Mouse (Mus musculus) forebrain, postnatal 0 days (tissue): ENCODE data around the gene Acly. TPM values are rescaled to one million over a fixed set of nuclear protein-coding genes. Genes with fewer than 3 reads are reported as not detected.

Experiments used
- ATAC-seq: fragments of 200-750 bp; cut with Nextera tagmentation; 2 replicates; pipeline ENCODE4 v1.8.0; 2017; ENCODE audit warnings: mild to moderate bottlenecking, moderate library complexity
- DNase-seq: peaks from one replicate; pipeline ENCODE4 v3.0.0-alpha.2; 2015
- H3K27ac ChIP-seq: fragments of 300-500 bp; sonication (generic); 2 replicates; pipeline ENCODE4 v1.5.1; 2014; ENCODE audit warnings: low read depth, mild to moderate bottlenecking, antibody characterized with exemption, low read length, moderate library complexity, mixed read lengths
- H3K27me3 ChIP-seq: fragments of 300-500 bp; sonication (generic); 2 replicates; pipeline ENCODE4 v1.6.1; 2014; ENCODE audit warnings: mild to moderate bottlenecking, low read length, mixed read lengths; ENCODE audit not compliant: insufficient read depth
- H3K36me3 ChIP-seq: fragments of 300-500 bp; sonication (generic); 2 replicates; pipeline ENCODE4 v1.6.1; 2014; ENCODE audit warnings: mild to moderate bottlenecking, moderate library complexity; ENCODE audit not compliant: insufficient read depth
- H3K4me1 ChIP-seq: fragments of 300-500 bp; sonication (generic); 2 replicates; pipeline ENCODE4 v1.6.1; 2014; ENCODE audit warnings: antibody characterized with exemption; ENCODE audit not compliant: insufficient read depth
- H3K4me2 ChIP-seq: fragments of 300-500 bp; sonication (generic); 2 replicates; pipeline ENCODE4 v1.6.1; 2014; ENCODE audit warnings: low read depth, mild to moderate bottlenecking, moderate library complexity
- H3K4me3 ChIP-seq: fragments of 300-500 bp; sonication (generic); 2 replicates; pipeline ENCODE4 v1.5.1; 2014; ENCODE audit warnings: low read depth, low read length, mixed read lengths
- H3K9ac ChIP-seq: fragments of 300-500 bp; sonication (generic); 2 replicates; pipeline ENCODE4 v1.6.1; 2014; ENCODE audit warnings: mild to moderate bottlenecking
- H3K9me3 ChIP-seq: fragments of 300-500 bp; sonication (generic); 2 replicates; pipeline ENCODE4 v1.6.1; 2016; ENCODE audit warnings: low read length
- CTCF ChIP-seq: sonication (generic); IDR thresholded peaks from 2 replicates; pipeline ENCODE4 v1.5.1; 2016; ENCODE audit warnings: antibody characterized with exemption, control low read depth, low read depth
- WGBS: fragments of 180-500 bp; shearing (Covaris S2); extraction: QIAGEN DNeasy Blood & Tissue Kit; methylation state at CpG from one replicate; pipeline ENCODE4 v1.1.7; 2014; 5-methylcytosine and 5-hydroxymethylcytosine counted together
- polyA plus RNA-seq: library from polyadenylated mRNA; unstranded; fragments of >200 nt; fragmentation: Nextera tagmentation; extraction: Ambion mirVana; gene quantifications from 2 replicates; pipeline ENCODE4 v1.2.1, GENCODE M21; 2015
- total RNA-seq: library from RNA; depleted of rRNA; stranded (reverse); fragments of >200 nt; gene quantifications from 2 replicates; pipeline ENCODE4 v1.2.3, GENCODE M21; 2014

The Acly gene
- total and polyA plus RNA-seq, 2 experiments from 2014 or later: 109 to 203 TPM

DNA sequence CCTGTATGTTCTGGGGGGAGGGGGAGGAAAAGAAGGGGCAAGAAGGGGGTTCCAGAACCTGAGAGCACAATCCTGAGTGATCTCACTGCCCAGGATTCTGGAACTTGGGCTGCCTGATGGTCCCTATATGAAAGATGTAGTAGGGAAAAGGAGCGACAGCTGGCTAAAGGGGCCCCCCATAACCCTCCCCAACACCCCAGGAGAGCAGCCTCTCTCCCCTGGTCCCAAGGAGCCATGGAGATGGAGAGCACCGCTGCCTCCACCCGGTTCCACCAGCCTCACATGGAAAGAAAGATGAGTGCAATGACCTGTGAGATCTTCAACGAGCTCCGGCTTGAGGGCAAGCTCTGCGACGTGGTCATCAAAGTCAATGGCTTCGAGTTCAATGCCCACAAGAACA lies 86.0 kb downstream of the Acly start, which contains the start of the genes Nt5c3b and Klhl10:
TSS of gene Nt5c3b (minus strand) at position 12 of the 400 bp plus-strand sequence.
TSS of gene Klhl10 (plus strand) at position 121 of the 400 bp plus-strand sequence.
- 89% methylated on average over 8 of the region's 8 CpGs for WGBS
- ATAC-seq: no peak
- TF ChIP-seq CTCF: no peak

DNA sequence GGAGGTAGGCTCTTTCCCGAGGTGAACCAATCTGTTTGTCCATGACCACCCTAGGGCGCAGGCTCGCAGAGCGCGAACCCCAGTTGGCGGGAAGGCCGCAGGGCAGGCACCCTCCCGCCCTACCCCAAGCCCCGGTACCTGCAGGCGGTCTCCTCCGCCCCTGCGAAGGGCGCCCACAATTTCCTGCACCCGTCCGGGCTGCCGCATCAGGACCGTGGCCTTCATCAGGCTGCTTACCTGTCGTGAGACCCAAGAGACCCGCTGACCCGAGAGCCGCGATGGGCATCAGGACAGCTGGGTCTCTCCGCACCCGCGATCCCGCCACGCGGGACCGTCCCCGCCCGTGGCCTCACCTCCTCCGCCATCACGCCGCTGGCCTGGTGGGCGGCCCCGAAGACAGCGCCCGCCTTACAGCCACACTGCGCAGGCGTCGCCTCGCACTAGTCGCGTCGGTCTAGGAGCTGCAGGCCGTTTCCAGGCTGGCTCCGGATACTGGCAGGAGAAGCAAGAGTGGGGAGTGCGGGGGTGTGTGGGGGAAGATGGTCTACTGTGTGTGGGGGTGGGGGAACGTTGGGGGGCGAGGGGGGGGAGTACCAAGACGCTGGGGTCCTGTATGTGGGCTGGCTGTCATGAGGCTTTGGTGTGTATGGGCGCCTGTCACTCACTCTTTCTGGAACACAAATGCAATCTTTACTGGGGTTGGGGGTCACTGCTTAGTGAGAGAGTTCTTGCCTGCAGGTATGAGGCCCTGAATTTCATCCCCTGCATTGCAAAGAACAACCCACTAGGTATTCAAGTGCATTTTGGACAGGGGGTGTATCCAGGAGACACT lies 86.9 kb downstream of the Acly start:
- peak overlapping the region; percentile 85 for H3K4me3 ChIP-seq
- peak overlapping the region; percentile 83 for H3K4me2 ChIP-seq
- no peaks in the 10 kb centered on the region for H3K9me3 ChIP-seq
- peak overlapping the region; percentile 95 for H3K9ac ChIP-seq
- peaks cover 15% of the 10 kb centered on the region for H3K36me3 ChIP-seq
- 0 out of 2 replicates have a peak, but pooled peaks have one; percentile 8 for TF ChIP-seq CTCF
- ATAC-seq: peak; percentile 100
- H3K4me1 ChIP-seq: peaks cover 7% of the 10 kb centered on the region
- peak; percentile 90 for DNase-seq
- H3K27me3 ChIP-seq: no peaks in the 10 kb centered on the region
- 3% methylated on average over 48 of the region's 52 CpGs for WGBS
- peak overlapping the region; percentile 77 for H3K27ac ChIP-seq

More for the DNA sequence above, 86.0 kb downstream of the Acly start, which contains the start of the genes Nt5c3b and Klhl10:
- no peak for DNase-seq
- Histone ChIP-seq H3K36me3 (peaks cover 7% of the 10 kb centered on the region; the same call in 1 of the 2 replicates), H3K9ac (peak within 1 kb of the TSS; percentile 95), H3K4me1 (peaks cover 7% of the 10 kb centered on the region), H3K4me3 (peak within 1 kb of the TSS; percentile 85), H3K9me3 (no peaks in the 10 kb centered on the region), H3K4me2 (peak within 1 kb of the TSS; percentile 83), H3K27me3 (no peaks in the 10 kb centered on the region), H3K27ac (peak within 1 kb of the TSS; percentile 77)

- Histone ChIP-seq H3K4me3 (no peak overlapping the region), H3K36me3 (peaks cover 26% of the 10 kb centered on the region), H3K4me2 (no peak overlapping the region), H3K9ac (no peak overlapping the region), H3K27me3 (no peaks in the 10 kb centered on the region), H3K4me1 (peaks cover 7% of the 10 kb centered on the region), H3K9me3 (no peaks in the 10 kb centered on the region), H3K27ac (no peak overlapping the region)
- no peak for ATAC-seq
- TF ChIP-seq CTCF: no peak
- no peak for DNase-seq
- WGBS: 78% methylated on average over 1 of the region's 1 CpGs
Observed at GRCm38 (mm10) chr11:100437901-100438300, 89.9 kb downstream of the Acly start.

- peaks cover 26% of the 10 kb centered on the region for H3K36me3 ChIP-seq
- WGBS: 78% methylated on average over 9 of the region's 9 CpGs
- no peak overlapping the region for H3K4me3 ChIP-seq
- TF ChIP-seq CTCF: no peak
- DNase-seq: no peak
- H3K9me3 ChIP-seq: no peaks in the 10 kb centered on the region
- H3K4me1 ChIP-seq: peaks cover 7% of the 10 kb centered on the region
- no peak overlapping the region for H3K4me2 ChIP-seq
- no peak for ATAC-seq
- H3K9ac ChIP-seq: no peak overlapping the region
- H3K27ac ChIP-seq: no peak overlapping the region
- H3K27me3 ChIP-seq: no peaks in the 10 kb centered on the region
Observed at GRCm38 (mm10) chr11:100435678-100436246, 92.0 kb downstream of the Acly start.

DNA sequence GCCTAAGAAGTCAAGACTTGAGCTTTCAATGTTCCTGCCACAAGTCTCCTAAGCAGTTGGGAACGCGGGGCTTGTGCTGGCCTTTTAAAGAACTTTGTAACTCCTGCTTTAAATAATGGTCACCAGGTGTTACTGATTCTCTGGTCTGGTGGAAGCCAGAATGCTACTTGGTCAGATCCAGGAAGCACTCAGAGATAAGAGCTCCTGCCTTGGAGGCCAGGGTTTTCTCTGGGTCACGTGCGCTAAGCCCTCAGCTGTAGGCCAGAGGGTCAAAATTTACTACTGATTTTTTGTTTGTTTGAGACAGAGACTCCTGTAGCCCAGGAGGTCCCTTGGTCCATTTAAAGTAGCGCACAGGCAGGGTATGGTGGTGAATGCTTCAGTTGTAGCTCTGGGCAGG lies 95.8 kb downstream of the Acly start:
- H3K27ac ChIP-seq: no peak overlapping the region
- H3K27me3 ChIP-seq: no peaks in the 10 kb centered on the region
- ATAC-seq (no peak), DNase-seq (no peak)
- H3K4me1 ChIP-seq: no peaks in the 10 kb centered on the region
- H3K4me2 ChIP-seq: no peak overlapping the region
- WGBS: 97% methylated on average over 5 of the region's 5 CpGs
- no peak for TF ChIP-seq CTCF
- peaks cover 36% of the 10 kb centered on the region for H3K36me3 ChIP-seq
- H3K9me3 ChIP-seq: no peaks in the 10 kb centered on the region
- no peak overlapping the region for H3K4me3 ChIP-seq
- no peak overlapping the region for H3K9ac ChIP-seq

GRCm38 (mm10) chr11:100430052-100430451 lies 97.7 kb downstream of the Acly start:
- peaks cover 23% of the 10 kb centered on the region for H3K36me3 ChIP-seq
- no peak overlapping the region for H3K9ac ChIP-seq
- no peak overlapping the region for H3K4me3 ChIP-seq
- no peak for DNase-seq
- H3K4me2 ChIP-seq: no peak overlapping the region
- no peaks in the 10 kb centered on the region for H3K27me3 ChIP-seq
- WGBS: 71% methylated on average over 7 of the region's 7 CpGs
- no peak for TF ChIP-seq CTCF
- H3K4me1 ChIP-seq: no peaks in the 10 kb centered on the region
- ATAC-seq: no peak
- H3K27ac ChIP-seq: no peak overlapping the region
- no peaks in the 10 kb centered on the region for H3K9me3 ChIP-seq

GRCm38 (mm10) chr11:100428612-100429199 lies 99.1 kb downstream of the Acly start:
- H3K4me2 ChIP-seq: no peak overlapping the region
- H3K9me3 ChIP-seq: no peaks in the 10 kb centered on the region
- peaks cover 19% of the 10 kb centered on the region for H3K36me3 ChIP-seq
- no peak for TF ChIP-seq CTCF
- whole genome bisulfite sequencing: 29% methylated on average over 9 of the region's 9 CpGs
- no peak overlapping the region for H3K27ac ChIP-seq
- ATAC-seq (no peak), DNase-seq (peak; percentile 35)
- H3K27me3 ChIP-seq: no peaks in the 10 kb centered on the region
- H3K9ac ChIP-seq: no peak overlapping the region
- no peaks in the 10 kb centered on the region for H3K4me1 ChIP-seq
- H3K4me3 ChIP-seq: no peak overlapping the region
